ENCODE assay signal across 18 mouse cellular contexts in genomic region chr7:96220647-96221046, GRCm38 (mm10). TPM values are rescaled to one million over a fixed set of nuclear protein-coding genes. Genes with fewer than 3 reads are reported as not detected.
DNase-seq lines count a peak whose midpoint lies in the region; ATAC-seq and TF ChIP-seq lines count a peak whose summit lies in the region.
"Had no signal": no experiment of that assay in that cellular context is flagged by ENCODE, and none has a peak within 500 bp of the region (broad histone marks: within the 10 kb centered on the region; RNA-seq: fewer than 3 reads in every experiment).

No protein-coding gene starts in this region.

- H3K27me3 ChIP-seq in forebrain, embryonic 14.5 days (replicated peaks; ENCODE audit: control insufficient read depth, insufficient read depth, low read length) = no peaks in the 10 kb centered on the region
- no peaks in the 10 kb centered on the region for H3K27me3 ChIP-seq in forebrain, postnatal 0 days (ENCODE audit: insufficient read depth, low read length)
- no peaks in the 10 kb centered on the region for H3K27me3 ChIP-seq in midbrain, embryonic 11.5 days (ENCODE audit: control insufficient read depth, insufficient read depth, low read length)
- no peaks in the 10 kb centered on the region; the same call in 1 of the 2 replicates for H3K27me3 ChIP-seq in midbrain, embryonic 10.5 days (ENCODE audit: low read depth, poor library complexity, severe bottlenecking)
- H3K27me3 ChIP-seq: embryonic facial prominence, embryonic 13.5 days; embryonic facial prominence, embryonic 15.5 days had no signal

- no peak overlapping the region for H3K4me2 ChIP-seq in forebrain, embryonic 14.5 days (ENCODE audit: low read length)
- no peak overlapping the region for H3K4me2 ChIP-seq in forebrain, postnatal 0 days (ENCODE audit: low read depth)
- H3K4me2 ChIP-seq in midbrain, embryonic 11.5 days = no peak overlapping the region
- H3K4me2 ChIP-seq: embryonic facial prominence, embryonic 13.5 days; embryonic facial prominence, embryonic 15.5 days had no signal

- 56% methylated on average over 5 of the region's 5 CpGs for WGBS in forebrain, embryonic 14.5 days
- WGBS in forebrain, postnatal 0 days = 52% methylated on average over 5 of the region's 5 CpGs
- 68% methylated on average over 5 of the region's 5 CpGs for WGBS in midbrain, embryonic 11.5 days
- WGBS in midbrain, embryonic 10.5 days = 73% methylated on average over 5 of the region's 5 CpGs

- no peak overlapping the region for H3K4me3 ChIP-seq in forebrain, embryonic 14.5 days (ENCODE audit: low read depth, low read length)
- no peak overlapping the region for H3K4me3 ChIP-seq in forebrain, postnatal 0 days (ENCODE audit: low read depth, low read length)
- H3K4me3 ChIP-seq in midbrain, embryonic 11.5 days (ENCODE audit: low read depth, low read length) = no peak overlapping the region
- H3K4me3 ChIP-seq in midbrain, embryonic 10.5 days = no peak overlapping the region
- H3K4me3 ChIP-seq: embryonic facial prominence, embryonic 13.5 days; embryonic facial prominence, embryonic 15.5 days; erythroblast, embryonic 14.5 days; forebrain, embryonic 10.5 days had no signal

- H3K36me3 ChIP-seq in forebrain, embryonic 14.5 days (ENCODE audit: control insufficient read depth, insufficient read depth, low read length) = no peaks in the 10 kb centered on the region
- H3K36me3 ChIP-seq in forebrain, postnatal 0 days (ENCODE audit: insufficient read depth) = no peaks in the 10 kb centered on the region
- no peaks in the 10 kb centered on the region for H3K36me3 ChIP-seq in midbrain, embryonic 11.5 days (ENCODE audit: control insufficient read depth, insufficient read depth, low read length)
- H3K36me3 ChIP-seq in midbrain, embryonic 10.5 days = no peaks in the 10 kb centered on the region
- H3K36me3 ChIP-seq: embryonic facial prominence, embryonic 13.5 days; embryonic facial prominence, embryonic 15.5 days had no signal

- H3K27ac ChIP-seq in forebrain, embryonic 14.5 days (ENCODE audit: low read depth, low read length) = no peak overlapping the region
- no peak overlapping the region for H3K27ac ChIP-seq in forebrain, postnatal 0 days (ENCODE audit: low read depth, low read length)
- no peak overlapping the region for H3K27ac ChIP-seq in midbrain, embryonic 11.5 days (ENCODE audit: low read depth, low read length)
- no peak overlapping the region for H3K27ac ChIP-seq in midbrain, embryonic 10.5 days (replicated peaks)
- H3K27ac ChIP-seq: embryonic facial prominence, embryonic 13.5 days; embryonic facial prominence, embryonic 15.5 days; forebrain, embryonic 10.5 days had no signal

- no peak for TF ChIP-seq CTCF in forebrain, postnatal 0 days (IDR thresholded peaks at IDR 0.05; ENCODE audit: low read depth)

- no peaks in the 10 kb centered on the region for H3K9me3 ChIP-seq in forebrain, embryonic 14.5 days (replicated peaks; ENCODE audit: control insufficient read depth, low read length)
- H3K9me3 ChIP-seq in forebrain, postnatal 0 days (ENCODE audit: low read length) = no peaks in the 10 kb centered on the region
- no peaks in the 10 kb centered on the region for H3K9me3 ChIP-seq in midbrain, embryonic 11.5 days (ENCODE audit: control insufficient read depth, low read length)
- H3K9me3 ChIP-seq in midbrain, embryonic 10.5 days (replicated peaks) = no peaks in the 10 kb centered on the region
- H3K9me3 ChIP-seq: embryonic facial prominence, embryonic 13.5 days; embryonic facial prominence, embryonic 15.5 days; forebrain, embryonic 10.5 days had no signal

- H3K4me1 ChIP-seq in forebrain, embryonic 14.5 days (ENCODE audit: control insufficient read depth, insufficient read depth, low read length) = peaks cover 6% of the 10 kb centered on the region; the same call in 1 of the 2 replicates
- H3K4me1 ChIP-seq in forebrain, postnatal 0 days (ENCODE audit: insufficient read depth) = 0 out of 2 replicates have a peak, but pooled peaks cover 7% of the 10 kb centered on the region
- H3K4me1 ChIP-seq in midbrain, embryonic 11.5 days (ENCODE audit: control insufficient read depth, insufficient read depth, low read length) = no peaks in the 10 kb centered on the region
- H3K4me1 ChIP-seq in midbrain, embryonic 10.5 days = peaks cover 14% of the 10 kb centered on the region

- DNase-seq in forebrain, embryonic 14.5 days (ENCODE audit: low spot score) = no peak
- no peak for DNase-seq in forebrain, postnatal 0 days
- peak; percentile 78 for DNase-seq in midbrain, embryonic 11.5 days (ENCODE audit: low spot score, missing footprints)
- DNase-seq in midbrain, embryonic 10.5 days (ENCODE audit: low spot score) = no peak
- no peak for DNase-seq in cerebellum, adult 11-12 months
- DNase-seq: adrenal gland, postnatal 10 days; adrenal gland, postnatal 25 days; cerebellum, adult 18-20 months; cerebellum, adult 8-10 months; cerebellum, adult 9-11 months; cerebellum, postnatal 14 days; cerebellum, postnatal 36 days; embryo, embryonic 11 days had no signal

- peak; percentile 40; the same call in 1 of the 2 replicates for ATAC-seq in forebrain, embryonic 14.5 days
- no peak for ATAC-seq in forebrain, postnatal 0 days
- ATAC-seq in midbrain, embryonic 11.5 days (ENCODE audit: low FRiP score) = no peak

- H3K9ac ChIP-seq in forebrain, embryonic 14.5 days (ENCODE audit: low read length) = no peak overlapping the region
- no peak overlapping the region for H3K9ac ChIP-seq in forebrain, postnatal 0 days
- no peak overlapping the region for H3K9ac ChIP-seq in midbrain, embryonic 11.5 days (ENCODE audit: low read length)
- H3K9ac ChIP-seq: embryonic facial prominence, embryonic 13.5 days; embryonic facial prominence, embryonic 15.5 days had no signal

RNA-seq across cellular contexts. Expression of gene Tenm4, which starts 49.6 kb away (rescaled TPM):
- polyA plus RNA-seq in forebrain, embryonic 14.5 days (2014; fragmentation: Nextera tagmentation; extraction: Ambion mirVana) = 48.9 and 70.1 TPM in 2 replicates
- 49.4 and 69.5 TPM in 2 replicates for total RNA-seq in forebrain, postnatal 0 days (2014; rRNA removed)
- 26.0 and 50.6 TPM in 2 replicates for polyA plus RNA-seq in forebrain, postnatal 0 days (2015; fragmentation: Nextera tagmentation; extraction: Ambion mirVana)
- 21.1 and 24.8 TPM in 2 replicates for polyA plus RNA-seq in midbrain, embryonic 11.5 days (2014; fragmentation: Nextera tagmentation; extraction: Ambion mirVana)
- 26.5 and 27.4 TPM in 2 replicates for polyA plus RNA-seq in midbrain, embryonic 10.5 days (2016; fragmentation: Nextera tagmentation; extraction: Ambion mirVana)
- total RNA-seq: common myeloid progenitor, adult 5-6 weeks had no signal
- polyA plus RNA-seq: erythroblast, embryonic 14.5 days had no signal
